Mouse (Mus musculus) testis, adult 2 months (tissue): ENCODE results near the gene Cachd1. TPM values are rescaled to one million over a fixed set of nuclear protein-coding genes. Genes with fewer than 3 reads are reported as not detected.

ENCODE experiments used
- H3K27ac ChIP-seq: fragments of 200-500 bp; 2 replicates; pipeline ENCODE4 v1.5.1; 2012; ENCODE audit warnings: low read depth, low read length; ENCODE audit not compliant: control insufficient read depth, insufficient read depth
- H3K27me3 ChIP-seq: fragments of 200-500 bp; 2 replicates; pipeline ENCODE4 v1.6.1; 2012; ENCODE audit warnings: mild to moderate bottlenecking, low read length, moderate library complexity; ENCODE audit not compliant: control insufficient read depth, insufficient read depth
- H3K36me3 ChIP-seq: fragments of 200-500 bp; 2 replicates; pipeline ENCODE4 v1.6.1; 2012; ENCODE audit warnings: mild to moderate bottlenecking, low read length; ENCODE audit not compliant: control insufficient read depth, insufficient read depth
- H3K4me1 ChIP-seq: fragments of 200-500 bp; 2 replicates; pipeline ENCODE4 v1.6.1; 2012; ENCODE audit warnings: low read length; ENCODE audit not compliant: control insufficient read depth, insufficient read depth
- H3K4me3 ChIP-seq: fragments of 200-500 bp; 2 replicates; pipeline ENCODE4 v1.5.1; 2012; ENCODE audit warnings: low read depth, mild to moderate bottlenecking, low read length, moderate library complexity, mixed read lengths; ENCODE audit not compliant: control insufficient read depth
- CTCF ChIP-seq: fragments of 200-500 bp; IDR thresholded peaks from 2 replicates; pipeline ENCODE4 v1.5.1; 2012; ENCODE audit warnings: low read depth, mild to moderate bottlenecking, inconsistent platforms, low read length, moderate library complexity; ENCODE audit not compliant: control insufficient read depth, insufficient read depth, insufficient replicate concordance
- POLR2A ChIP-seq: fragments of 200-500 bp; IDR thresholded peaks from 2 replicates; pipeline ENCODE4 v1.6.1; 2012; ENCODE audit warnings: low read depth, mild to moderate bottlenecking, inconsistent platforms, low read length, moderate library complexity; ENCODE audit not compliant: control insufficient read depth
- polyA plus RNA-seq: library from polyadenylated mRNA; depleted of rRNA; stranded (reverse); fragments of >200 nt; gene quantifications from 2 replicates; pipeline ENCODE4 v1.2.3, GENCODE M21; 2012

Cachd1 gene
- polyA plus RNA-seq, 1 experiment: 10.0 TPM

DNA sequence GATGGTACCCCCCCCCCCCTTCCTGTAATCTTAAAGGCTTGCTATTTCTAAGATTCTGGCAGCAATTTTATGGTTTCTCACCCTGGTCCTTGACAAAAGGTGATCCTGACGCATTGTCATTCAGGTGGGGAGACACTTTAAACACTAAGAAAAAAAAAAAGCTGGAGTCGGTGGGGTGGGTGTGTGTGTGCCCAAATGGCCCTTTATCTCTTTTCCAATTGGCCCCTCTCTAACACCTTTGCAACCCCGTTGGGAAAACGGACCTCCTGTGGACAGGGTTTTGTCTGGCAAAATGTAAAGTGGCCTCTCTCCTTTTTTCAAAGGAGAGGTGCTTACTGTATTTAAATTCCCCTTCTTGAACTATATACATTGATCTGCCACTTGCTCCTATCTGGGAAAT is 2.5 kb downstream of the Cachd1 start:
- H3K4me1 ChIP-seq: peaks cover 9% of the 10 kb centered on the region
- no peaks in the 10 kb centered on the region for H3K27me3 ChIP-seq
- no peak for TF ChIP-seq POLR2A
- TF ChIP-seq CTCF: no peak
- H3K27ac ChIP-seq: no peak overlapping the region
- H3K36me3 ChIP-seq: no peaks in the 10 kb centered on the region
- H3K4me3 ChIP-seq: no peak overlapping the region

DNA sequence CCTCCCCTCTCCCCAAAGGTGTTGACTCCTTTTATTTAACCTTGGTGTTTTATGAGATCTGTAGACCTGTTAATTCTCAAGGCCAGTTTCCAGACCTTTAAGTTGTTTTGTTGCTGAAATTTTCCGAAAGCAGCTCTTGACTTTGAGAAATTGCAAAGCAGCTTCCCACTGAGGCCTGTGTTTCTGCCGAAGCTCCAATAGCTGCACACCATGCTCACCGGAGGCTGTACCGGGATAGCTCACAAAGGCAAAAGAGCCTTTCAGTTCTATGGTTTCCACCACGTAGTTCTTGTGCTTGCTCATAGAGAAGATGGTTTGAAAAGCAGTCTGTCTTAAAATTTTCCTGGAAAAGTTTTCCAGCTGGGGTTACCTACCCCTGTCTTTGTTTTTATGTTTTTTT is 3.2 kb downstream of the Cachd1 start:
- Histone ChIP-seq H3K4me3 (no peak overlapping the region), H3K27ac (no peak overlapping the region), H3K4me1 (peaks cover 9% of the 10 kb centered on the region), H3K36me3 (no peaks in the 10 kb centered on the region), H3K27me3 (no peaks in the 10 kb centered on the region)
- TF ChIP-seq CTCF (no peak), POLR2A (no peak)

DNA sequence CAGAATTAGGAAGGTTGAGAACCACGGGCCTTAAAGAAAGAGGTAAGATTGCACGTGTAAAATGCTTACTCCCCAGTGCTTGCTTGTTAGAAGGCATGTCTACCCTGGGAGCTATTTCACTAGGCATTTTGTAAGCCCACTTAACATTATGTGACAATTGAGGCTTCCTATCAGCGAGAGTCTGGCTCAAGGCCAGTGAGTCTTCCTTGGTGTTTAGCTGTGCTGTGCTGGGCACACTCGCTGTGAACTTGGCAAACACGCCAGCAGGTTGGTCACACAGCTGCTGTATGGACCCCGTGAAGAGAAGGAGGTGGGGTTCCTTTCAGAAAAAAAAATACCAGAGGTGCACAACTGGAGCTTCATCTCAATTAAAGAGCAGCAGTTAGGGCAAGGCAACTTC is 4.4 kb downstream of the Cachd1 start:
- Histone ChIP-seq H3K27ac (no peak overlapping the region), H3K4me3 (no peak overlapping the region), H3K4me1 (peaks cover 9% of the 10 kb centered on the region), H3K36me3 (no peaks in the 10 kb centered on the region), H3K27me3 (no peaks in the 10 kb centered on the region)
- TF ChIP-seq CTCF (no peak), POLR2A (no peak)

DNA sequence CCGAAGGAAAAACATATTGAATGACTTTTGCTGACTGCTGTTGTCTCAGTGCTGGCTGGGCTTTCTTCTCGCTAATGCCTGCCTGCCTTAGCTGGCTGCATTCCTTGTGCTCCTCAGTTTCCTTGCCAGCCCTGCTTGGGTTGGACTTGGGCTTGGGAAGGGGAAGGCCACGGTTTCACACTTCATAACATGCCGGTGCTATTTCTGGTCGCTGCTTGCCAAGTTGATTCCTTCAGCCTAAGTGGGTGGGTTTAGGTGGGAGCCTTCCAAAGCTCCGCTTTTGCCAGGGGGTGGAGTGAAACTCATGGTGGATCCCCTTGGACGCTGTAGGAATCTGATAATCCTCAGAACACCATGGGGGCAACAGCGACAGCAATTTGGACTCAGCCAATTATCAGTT is 5.9 kb downstream of the Cachd1 start:
- Histone ChIP-seq H3K27me3 (no peaks in the 10 kb centered on the region), H3K4me1 (peaks cover 4% of the 10 kb centered on the region), H3K36me3 (no peaks in the 10 kb centered on the region), H3K4me3 (no peak overlapping the region), H3K27ac (no peak overlapping the region)
- no peak for TF ChIP-seq CTCF
- no peak for TF ChIP-seq POLR2A

DNA sequence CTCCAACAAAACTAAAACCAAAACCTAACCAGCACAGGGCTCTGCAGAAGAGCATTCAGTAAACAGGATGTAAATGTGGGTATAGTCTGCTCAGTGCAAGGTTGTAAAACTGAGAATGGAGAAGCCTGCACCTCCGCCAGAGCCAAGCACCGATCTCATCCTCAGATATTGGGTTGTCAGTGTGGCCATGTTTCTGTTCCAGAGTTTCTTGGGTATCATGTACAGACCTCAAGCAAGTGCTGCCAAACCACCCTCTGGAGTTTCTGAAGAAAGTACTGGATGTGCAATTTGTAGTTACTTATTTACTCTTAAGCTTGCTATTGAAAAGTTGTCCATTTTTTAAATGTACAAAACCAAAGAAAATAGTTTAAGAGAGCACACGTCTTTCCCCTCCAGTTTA is 6.4 kb downstream of the Cachd1 start:
- H3K4me3 ChIP-seq: no peak overlapping the region
- no peak overlapping the region; the same call in 1 of the 2 replicates for H3K27ac ChIP-seq
- no peaks in the 10 kb centered on the region; the same call in none of the 2 replicates for H3K4me1 ChIP-seq
- no peaks in the 10 kb centered on the region for H3K27me3 ChIP-seq
- no peaks in the 10 kb centered on the region for H3K36me3 ChIP-seq
- TF ChIP-seq POLR2A (no peak), CTCF (no peak)

DNA sequence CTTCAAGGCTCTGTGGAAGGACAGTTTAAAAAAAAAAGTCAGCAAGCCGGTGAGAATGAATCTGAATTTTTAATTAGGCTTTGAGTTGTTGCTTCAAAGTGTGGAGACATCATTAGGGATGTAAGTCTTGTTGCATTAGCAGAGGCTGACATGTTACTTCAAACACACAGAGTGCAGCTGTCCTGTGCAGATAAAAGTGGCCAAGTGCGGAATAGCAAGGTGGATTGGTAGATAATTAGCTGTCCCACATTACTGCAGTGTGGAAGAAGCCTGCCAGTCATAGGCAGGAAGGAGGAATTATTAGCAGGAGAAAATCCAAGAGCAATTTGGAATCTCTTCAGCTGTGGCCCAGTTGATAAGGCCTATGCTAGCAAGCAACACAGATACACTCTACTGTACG is 10.7 kb downstream of the Cachd1 start:
- TF ChIP-seq CTCF (no peak), POLR2A (no peak)

DNA sequence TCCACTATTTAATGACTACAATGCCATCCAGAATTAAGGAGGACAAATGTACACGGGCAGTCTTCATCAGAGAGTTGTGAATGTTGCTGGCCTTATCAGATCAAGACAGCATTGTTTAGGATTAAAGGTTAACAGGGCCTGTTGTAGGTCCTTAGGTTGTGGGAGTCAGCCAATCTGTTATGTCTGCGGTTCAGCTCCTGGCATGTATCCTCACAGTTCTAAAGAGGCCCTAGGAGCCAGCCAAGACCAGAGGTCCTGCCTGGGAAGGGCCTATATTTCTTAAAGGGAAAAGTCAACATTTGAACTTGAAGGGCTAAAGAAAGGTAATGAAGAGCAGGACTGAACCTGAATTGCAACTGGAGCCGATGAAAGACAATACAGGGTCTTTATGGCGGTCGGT is 13.7 kb downstream of the Cachd1 start:
- Histone ChIP-seq H3K27ac (no peak overlapping the region), H3K27me3 (no peaks in the 10 kb centered on the region), H3K4me1 (no peaks in the 10 kb centered on the region), H3K4me3 (no peak overlapping the region), H3K36me3 (no peaks in the 10 kb centered on the region)
- TF ChIP-seq POLR2A: no peak
- no peak for TF ChIP-seq CTCF

More for the DNA sequence above, 10.7 kb downstream of the Cachd1 start:
- no peak overlapping the region for H3K4me3 ChIP-seq
- no peaks in the 10 kb centered on the region for H3K4me1 ChIP-seq
- H3K36me3 ChIP-seq: no peaks in the 10 kb centered on the region
- H3K27me3 ChIP-seq: no peaks in the 10 kb centered on the region
- H3K27ac ChIP-seq: no peak overlapping the region

DNA sequence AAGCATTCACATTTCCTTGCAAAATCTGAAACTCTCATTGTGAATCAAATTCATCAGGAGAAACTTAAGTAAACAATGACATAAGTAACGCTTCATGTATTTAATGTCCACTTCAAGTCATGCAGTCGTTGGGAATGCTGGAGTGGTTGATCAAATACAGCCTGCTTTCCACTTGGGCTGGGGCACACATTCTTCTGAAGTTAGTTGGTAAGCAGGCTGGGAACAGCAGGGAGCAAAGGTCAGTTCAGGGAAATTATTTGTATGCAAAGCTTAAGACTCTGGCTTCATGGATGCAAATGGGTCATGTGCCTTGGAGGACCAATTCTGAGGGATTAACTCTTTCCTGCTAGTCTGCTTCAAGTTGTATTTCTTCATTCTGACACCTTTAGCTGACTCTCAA is 16.7 kb downstream of the Cachd1 start:
- Histone ChIP-seq H3K4me3 (no peak overlapping the region), H3K36me3 (no peaks in the 10 kb centered on the region), H3K27me3 (no peaks in the 10 kb centered on the region), H3K4me1 (no peaks in the 10 kb centered on the region; the same call in 1 of the 2 replicates), H3K27ac (no peak overlapping the region)
- no peak for TF ChIP-seq CTCF
- TF ChIP-seq POLR2A: no peak
